Mouse (Mus musculus) liver, embryonic 11.5 days (tissue): Measurements from ENCODE around the gene Copb1. TPM values are rescaled to one million over a fixed set of nuclear protein-coding genes. Genes with fewer than 3 reads are reported as not detected.

Experiments
- ATAC-seq: fragments of 200-750 bp; cut with Nextera tagmentation; replicated peaks from 2 replicates; pipeline ENCODE4 v1.8.0; 2017; ENCODE audit warnings: moderate number of reproducible peaks, mild to moderate bottlenecking, moderate TSS enrichment, moderate library complexity; ENCODE audit not compliant: low FRiP score
- DNase-seq: peaks from one replicate; pipeline ENCODE4 v3.0.0-alpha.2; 2017; ENCODE audit warnings: low spot score
- H3K27ac ChIP-seq: fragments of 300-500 bp; sonication (generic); 2 replicates; pipeline ENCODE4 v1.5.1; 2014; ENCODE audit warnings: mild to moderate bottlenecking, low read depth, low read length, control low read depth
- H3K27me3 ChIP-seq: fragments of 300-500 bp; sonication (generic); replicated peaks from 2 replicates; pipeline ENCODE4 v1.6.1; 2014; ENCODE audit warnings: low read length, mixed read lengths; ENCODE audit not compliant: control insufficient read depth, insufficient read depth
- H3K36me3 ChIP-seq: fragments of 300-500 bp; sonication (generic); 2 replicates; pipeline ENCODE4 v1.6.1; 2014; ENCODE audit warnings: mild to moderate bottlenecking, low read length, moderate library complexity, mixed read lengths; ENCODE audit not compliant: control insufficient read depth, insufficient read depth
- H3K4me1 ChIP-seq: fragments of 300-500 bp; sonication (generic); replicated peaks from 2 replicates; pipeline ENCODE4 v1.6.1; 2014; ENCODE audit warnings: low read length, mixed read lengths; ENCODE audit not compliant: control insufficient read depth, insufficient read depth
- H3K4me2 ChIP-seq: fragments of 300-500 bp; sonication (generic); 2 replicates; pipeline ENCODE4 v1.6.1; 2014; ENCODE audit warnings: mild to moderate bottlenecking, control low read depth, moderate library complexity
- H3K4me3 ChIP-seq: fragments of 300-500 bp; sonication (generic); 2 replicates; pipeline ENCODE4 v1.5.1; 2014; ENCODE audit warnings: low read depth, low read length, control low read depth
- H3K9ac ChIP-seq: fragments of 300-500 bp; sonication (generic); 2 replicates; pipeline ENCODE4 v1.6.1; 2014; ENCODE audit warnings: low read depth, low read length, control low read depth
- H3K9me3 ChIP-seq: fragments of 300-500 bp; sonication (generic); 2 replicates; pipeline ENCODE4 v1.6.1; 2016; ENCODE audit warnings: low read length, inconsistent platforms, mixed read lengths; ENCODE audit not compliant: control insufficient read depth
- WGBS: fragments of 180-500 bp; shearing (Covaris S2); extraction: QIAGEN DNeasy Blood & Tissue Kit; methylation state at CpG from one replicate; pipeline ENCODE4 v1.1.7; 2014; 5-methylcytosine and 5-hydroxymethylcytosine counted together
- polyA plus RNA-seq: library from polyadenylated mRNA; unstranded; fragments of >200 nt; fragmentation: Nextera tagmentation; extraction: Ambion mirVana; gene quantifications from 2 replicates; pipeline ENCODE4 v1.2.1, GENCODE M21; 2014

The Copb1 gene
- polyA plus RNA-seq, 1 experiment from 2014 or later: 102 TPM

DNA sequence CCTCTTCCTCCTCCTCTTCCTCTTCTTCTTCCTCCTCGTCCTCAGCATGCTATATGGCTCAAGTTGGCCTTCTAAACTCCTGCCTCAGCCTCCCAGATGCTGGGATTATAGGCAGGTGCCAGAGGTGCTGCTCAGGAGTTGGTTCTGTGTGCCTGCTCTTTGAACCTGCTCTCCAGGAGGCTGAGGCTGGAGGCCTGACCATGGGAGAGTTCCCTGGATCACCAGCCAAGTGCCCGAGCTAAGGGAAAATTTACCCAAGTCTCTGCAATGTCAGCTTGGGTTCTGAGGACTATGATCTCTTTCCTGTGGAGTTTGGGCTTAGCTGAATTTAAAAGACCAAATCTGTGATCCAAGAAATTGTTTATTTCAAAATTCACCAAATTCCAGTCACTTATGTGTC lies 85.1 kb downstream of the Copb1 start:
- H3K9me3 ChIP-seq: no peaks in the 10 kb centered on the region
- H3K27ac ChIP-seq: no peak overlapping the region
- H3K4me2 ChIP-seq: no peak overlapping the region
- ATAC-seq (no peak), DNase-seq (no peak)
- peaks cover 6% of the 10 kb centered on the region; the same call in 1 of the 2 replicates for H3K4me1 ChIP-seq
- H3K4me3 ChIP-seq: no peak overlapping the region
- no peaks in the 10 kb centered on the region for H3K27me3 ChIP-seq
- WGBS: 55% methylated on average over 2 of the region's 2 CpGs
- H3K9ac ChIP-seq: no peak overlapping the region
- no peaks in the 10 kb centered on the region for H3K36me3 ChIP-seq

Other genes with a start within 250 kb of the Copb1 start
- gene Rras2, start 136.9 kb downstream of the Copb1 start, polyA plus RNA-seq: 20.1 and 20.4 TPM in 2 replicates
- 457 and 496 TPM in 2 replicates for gene Psma1, start 21.4 kb upstream of the Copb1 start, polyA plus RNA-seq
- 6.2 and 7.4 TPM in 2 replicates for gene Pde3b, start 160.6 kb upstream of the Copb1 start, polyA plus RNA-seq